Mouse (Mus musculus): Measurements from ENCODE around the gene Hoxb3. TPM values are rescaled to one million over a fixed set of nuclear protein-coding genes. Genes with fewer than 3 reads are reported as not detected.

Hoxb3 gene
- total and polyA plus RNA-seq, 3 experiments = not detected

DNA sequence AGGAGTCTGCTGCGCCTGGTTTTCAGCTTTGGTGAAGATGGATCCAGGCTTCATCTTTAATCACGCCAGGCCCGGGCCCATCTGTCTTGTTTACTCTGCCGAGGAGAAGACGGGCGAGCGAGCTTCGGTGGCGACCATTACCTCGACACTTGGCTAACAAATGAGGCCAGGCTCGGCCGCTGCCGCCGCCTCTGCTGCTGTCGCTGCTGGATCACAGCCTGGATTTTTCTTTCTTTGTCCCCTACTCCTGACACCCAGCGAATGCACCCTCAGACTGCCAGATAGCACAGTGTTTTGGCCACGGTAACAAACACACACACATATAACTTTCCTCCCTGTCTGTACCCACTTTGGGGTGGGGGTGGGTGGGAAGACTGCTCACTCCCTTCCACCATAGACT is 2.4 kb upstream of the Hoxb3 start:
- H3K27ac ChIP-seq (ENCODE audit: control insufficient read depth, low read depth, low read length) = no peak overlapping the region
- no peaks in the 10 kb centered on the region for H3K36me3 ChIP-seq (ENCODE audit: control insufficient read depth in 1 of 2, insufficient read depth in 2 of 2, low read length in 2 of 2)
- H3K79me2 ChIP-seq (ENCODE audit: control insufficient read depth, insufficient read depth, low read length, poor library complexity) = no peaks in the 10 kb centered on the region
- peaks cover 3 to 5% of the 10 kb centered on the region in 2 experiments; a peak in 3 of 4 replicates for H3K27me3 ChIP-seq (ENCODE audit: control insufficient read depth in 1 of 2, insufficient read depth in 2 of 2, low read length in 2 of 2)
- no peak overlapping the region for H3K4me3 ChIP-seq (ENCODE audit: control insufficient read depth in 1 of 2, insufficient read depth in 1 of 2, low read depth in 2 of 2, low read length in 2 of 2)
- TF ChIP-seq MAFK (IDR thresholded peaks at IDR 0.05; ENCODE audit: borderline replicate concordance, low read depth, low read length) (no peak), ZKSCAN1 (IDR thresholded peaks at IDR 0.05; ENCODE audit: low read depth, low read length) (no peak), JUND (IDR thresholded peaks at IDR 0.05; ENCODE audit: low read depth, low read length) (no peak), MXI1 (IDR thresholded peaks at IDR 0.05; ENCODE audit: low read depth, low read length) (no peak), POLR2A (IDR thresholded peaks at IDR 0.05; ENCODE audit: control insufficient read depth in 1 of 2, insufficient read depth in 1 of 2, low read depth in 1 of 2, low read length in 2 of 2, poor library complexity in 1 of 2) (no peak), ELF1 (IDR thresholded peaks at IDR 0.05; ENCODE audit: low read depth, low read length) (no peak), RCOR1 (IDR thresholded peaks at IDR 0.05; ENCODE audit: low read depth, low read length) (no peak), USF2 (IDR thresholded peaks at IDR 0.05; ENCODE audit: borderline replicate concordance in 1 of 2, insufficient read depth in 1 of 2, low read depth in 1 of 2, low read length in 2 of 2) (no peak), CHD1 (IDR thresholded peaks at IDR 0.05; ENCODE audit: low read depth, low read length) (no peak), USF1 (IDR thresholded peaks at IDR 0.05; ENCODE audit: low read depth, low read length) (no peak)
- H3K9me3 ChIP-seq (replicated peaks; ENCODE audit: insufficient read depth, low read length) = no peaks in the 10 kb centered on the region
- DNase-seq (ENCODE audit: low read depth, low spot score) = no peak
- H3K4me1 ChIP-seq (ENCODE audit: control insufficient read depth in 1 of 2, insufficient read depth in 2 of 2, low read length in 2 of 2) = no peaks in the 10 kb centered on the region
- no peak overlapping the region for H3K9ac ChIP-seq (ENCODE audit: control insufficient read depth, low read depth, low read length, poor library complexity, severe bottlenecking)

DNA sequence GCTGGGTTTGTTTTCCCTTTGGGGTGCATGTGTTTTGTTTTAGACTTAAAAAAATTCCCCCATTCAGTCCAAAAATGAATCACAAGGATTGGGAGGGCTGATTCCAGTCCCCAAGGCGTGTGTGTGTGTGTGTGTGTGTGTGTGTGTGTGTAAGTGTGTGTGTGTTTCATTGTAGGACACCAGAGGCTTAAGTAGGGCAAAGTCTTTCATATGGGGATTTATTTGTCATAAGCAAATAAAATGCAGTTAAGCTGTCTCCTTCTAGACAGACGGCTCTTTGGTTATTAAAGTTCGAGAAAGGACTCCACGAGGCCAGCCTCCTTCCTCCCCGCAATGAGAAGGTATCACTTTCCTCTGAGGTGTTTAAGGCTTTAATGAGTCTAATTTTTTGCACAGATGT is 1.3 kb upstream of the Hoxb3 start:
- no peaks in the 10 kb centered on the region for H3K79me2 ChIP-seq (ENCODE audit: control insufficient read depth, insufficient read depth, low read length, poor library complexity)
- H3K27me3 ChIP-seq (ENCODE audit: control insufficient read depth in 1 of 2, insufficient read depth in 2 of 2, low read length in 2 of 2) = peaks cover 5 to 6% of the 10 kb centered on the region in 2 experiments
- DNase-seq (ENCODE audit: low read depth, low spot score) = no peak
- no peaks in the 10 kb centered on the region for H3K9me3 ChIP-seq (replicated peaks; ENCODE audit: insufficient read depth, low read length)
- H3K4me3 ChIP-seq (ENCODE audit: control insufficient read depth in 1 of 2, insufficient read depth in 1 of 2, low read depth in 2 of 2, low read length in 2 of 2) = no peak overlapping the region
- H3K4me1 ChIP-seq (ENCODE audit: control insufficient read depth in 1 of 2, insufficient read depth in 2 of 2, low read length in 2 of 2) = no peaks in the 10 kb centered on the region
- no peaks in the 10 kb centered on the region for H3K36me3 ChIP-seq (ENCODE audit: control insufficient read depth in 1 of 2, insufficient read depth in 2 of 2, low read length in 2 of 2)
- no peak overlapping the region for H3K9ac ChIP-seq (ENCODE audit: control insufficient read depth, low read depth, low read length, poor library complexity, severe bottlenecking)
- no peak overlapping the region for H3K27ac ChIP-seq (ENCODE audit: control insufficient read depth, low read depth, low read length)
- TF ChIP-seq POLR2AphosphoS5 (IDR thresholded peaks at IDR 0.05; ENCODE audit: borderline replicate concordance, low read depth, low read length) = no peak
- no peak for TF ChIP-seq POLR2AphosphoS2 (IDR thresholded peaks at IDR 0.05; ENCODE audit: low read length)
- no peak for TF ChIP-seq JUND (IDR thresholded peaks at IDR 0.05; ENCODE audit: low read depth, low read length)
- TF ChIP-seq BHLHE40 (IDR thresholded peaks at IDR 0.05; ENCODE audit: borderline replicate concordance, low read depth, low read length) = no peak
- TF ChIP-seq ZMIZ1 (IDR thresholded peaks at IDR 0.05; ENCODE audit: low read depth, low read length) = no peak
- no peak for TF ChIP-seq POLR2A (IDR thresholded peaks at IDR 0.05; ENCODE audit: control insufficient read depth in 1 of 2, insufficient read depth in 1 of 2, low read depth in 1 of 2, low read length in 2 of 2, poor library complexity in 1 of 2)
- TF ChIP-seq ZNF384 (IDR thresholded peaks at IDR 0.05; ENCODE audit: low read depth, low read length) = no peak
- no peak for TF ChIP-seq KAT2A (conservative IDR thresholded peaks at IDR 0.05; ENCODE audit: low read depth, low read length)
